Mouse (Mus musculus) midbrain, embryonic 10.5 days (tissue): Measurements from ENCODE around the gene Gm3625. TPM values are rescaled to one million over a fixed set of nuclear protein-coding genes. Genes with fewer than 3 reads are reported as not detected.

Experiments
- DNase-seq: peaks from one replicate; pipeline ENCODE4 v3.0.0-alpha.2; 2017; ENCODE audit warnings: low spot score
- H3K27ac ChIP-seq: fragments of 300-500 bp; sonication (generic); replicated peaks from 2 replicates; pipeline ENCODE4 v1.5.1; 2016; ENCODE audit warnings: mild to moderate bottlenecking
- H3K27me3 ChIP-seq: fragments of 300-500 bp; sonication (generic); 2 replicates; pipeline ENCODE4 v1.6.1; 2016; ENCODE audit warnings: low read depth, mild to moderate bottlenecking; ENCODE audit not compliant: poor library complexity, severe bottlenecking
- H3K36me3 ChIP-seq: fragments of 300-500 bp; sonication (generic); 2 replicates; pipeline ENCODE4 v1.6.1; 2016; ENCODE audit warnings: mild to moderate bottlenecking, moderate library complexity
- H3K4me1 ChIP-seq: fragments of 300-500 bp; sonication (generic); 2 replicates; pipeline ENCODE4 v1.6.1; 2016
- H3K4me3 ChIP-seq: fragments of 300-500 bp; sonication (generic); 2 replicates; pipeline ENCODE4 v1.5.1; 2016; ENCODE audit warnings: mild to moderate bottlenecking, moderate library complexity
- H3K9me3 ChIP-seq: fragments of 300-500 bp; sonication (generic); replicated peaks from 2 replicates; pipeline ENCODE4 v1.6.1; 2016; ENCODE audit warnings: mild to moderate bottlenecking
- WGBS: fragments of 180-500 bp; shearing (Covaris S2); methylation state at CpG from one replicate; pipeline ENCODE4 v1.1.7; 2016; 5-methylcytosine and 5-hydroxymethylcytosine counted together
- polyA plus RNA-seq: library from polyadenylated mRNA; unstranded; fragments of >200 nt; fragmentation: Nextera tagmentation; extraction: Ambion mirVana; gene quantifications from 2 replicates; pipeline ENCODE4 v1.2.1, GENCODE M21; 2016

The Gm3625 gene
- polyA plus RNA-seq, 1 experiment from 2014 or later: not detected

DNA sequence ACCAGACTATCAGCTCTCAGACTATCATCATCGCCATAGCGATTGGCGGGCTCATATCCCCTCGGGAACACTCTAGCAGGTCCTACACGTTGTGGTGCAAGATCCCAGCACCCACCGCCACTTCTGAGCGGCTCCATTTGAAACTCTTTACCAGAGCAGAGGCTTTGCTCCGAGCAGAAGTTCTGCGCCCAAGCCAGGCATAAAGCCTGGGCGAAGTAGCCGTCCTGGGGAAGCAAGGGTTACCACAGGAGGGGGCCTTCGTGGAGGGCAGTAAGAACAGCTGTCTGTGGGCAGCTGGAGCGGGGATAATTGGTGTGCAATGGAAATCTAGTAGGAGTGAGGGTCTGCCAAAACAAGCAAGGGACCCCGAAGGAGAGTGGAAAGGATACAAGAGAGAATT is 45.2 kb downstream of the Gm3625 start:
- Histone ChIP-seq H3K4me1 (0 out of 2 replicates have a peak, but pooled peaks cover 6% of the 10 kb centered on the region), H3K4me3 (no peak overlapping the region), H3K27me3 (no peaks in the 10 kb centered on the region), H3K36me3 (no peaks in the 10 kb centered on the region), H3K9me3 (no peaks in the 10 kb centered on the region), H3K27ac (no peak overlapping the region)
- WGBS: 74% methylated on average over 14 of the region's 14 CpGs
- no peak for DNase-seq

DNA sequence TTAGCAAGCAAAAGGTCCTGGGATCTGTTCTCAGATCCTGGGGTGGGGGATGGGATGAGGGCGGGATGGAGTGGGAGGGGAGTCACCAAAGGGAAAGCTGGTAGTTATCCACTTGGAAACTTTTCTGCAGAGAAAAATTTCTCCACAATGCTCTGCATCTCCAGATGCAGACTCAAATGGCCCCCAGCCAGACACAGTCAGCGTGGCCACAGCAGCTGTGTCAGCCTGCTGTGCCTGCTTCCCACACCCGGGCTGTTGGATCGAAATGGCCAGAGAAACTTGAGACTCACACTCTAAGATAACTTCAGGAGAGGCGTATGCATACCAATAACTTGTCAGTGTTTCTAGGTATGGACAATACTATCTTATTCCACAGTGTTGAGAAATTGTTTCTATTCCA is 46.2 kb downstream of the Gm3625 start:
- Histone ChIP-seq H3K4me1 (0 out of 2 replicates have a peak, but pooled peaks cover 6% of the 10 kb centered on the region), H3K27ac (no peak overlapping the region), H3K27me3 (no peaks in the 10 kb centered on the region), H3K9me3 (no peaks in the 10 kb centered on the region), H3K4me3 (no peak overlapping the region), H3K36me3 (no peaks in the 10 kb centered on the region)
- DNase-seq: no peak
- WGBS: 76% methylated on average over 5 of the region's 5 CpGs

DNA sequence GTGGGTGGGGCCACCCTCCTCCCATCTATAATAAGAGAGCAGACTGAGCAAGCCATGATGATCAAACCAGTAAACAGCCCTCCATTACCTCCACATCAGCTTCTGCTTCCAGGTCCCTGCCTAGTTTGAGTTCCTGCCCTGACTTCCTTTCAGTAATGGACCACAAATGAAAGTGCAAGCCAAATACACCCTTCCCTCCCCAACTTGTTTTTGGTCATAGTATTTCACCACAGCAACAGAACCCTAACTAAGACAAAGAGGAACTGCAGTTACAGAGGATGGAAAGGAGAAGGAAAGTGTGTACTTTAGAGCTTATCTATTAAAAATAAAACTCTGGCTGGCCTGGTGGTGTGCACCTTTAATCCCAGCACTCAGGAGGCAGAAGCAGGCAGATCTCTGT is 47.3 kb downstream of the Gm3625 start:
- Histone ChIP-seq H3K4me1 (0 out of 2 replicates have a peak, but pooled peaks cover 6% of the 10 kb centered on the region), H3K27me3 (no peaks in the 10 kb centered on the region), H3K27ac (no peak overlapping the region), H3K9me3 (no peaks in the 10 kb centered on the region), H3K4me3 (no peak overlapping the region), H3K36me3 (no peaks in the 10 kb centered on the region)
- DNase-seq: no peak

DNA sequence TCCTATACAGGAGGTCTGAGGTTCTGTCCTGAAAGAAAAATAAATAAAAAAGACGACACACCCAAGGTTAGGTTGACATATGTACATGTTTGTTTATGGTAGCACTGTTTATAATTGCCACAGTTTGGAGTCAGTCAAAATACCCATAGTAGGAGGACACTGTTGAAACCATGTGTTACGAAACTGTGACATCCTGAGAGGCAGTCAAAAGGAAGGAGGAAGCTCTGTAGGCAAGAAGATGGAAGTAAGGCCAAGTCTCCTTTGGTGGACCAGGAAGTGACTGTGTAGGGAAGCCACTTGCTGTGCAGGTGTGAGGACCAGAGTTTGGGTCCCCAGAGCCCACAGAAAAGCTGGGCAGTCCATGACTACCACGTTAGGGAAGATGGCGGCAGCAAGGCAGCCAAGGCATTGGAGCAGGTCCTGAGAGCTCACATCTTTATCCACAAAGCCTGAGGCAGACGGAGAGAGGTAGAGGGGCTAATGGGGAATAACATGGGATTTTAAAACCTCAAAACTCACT is 48.3 kb downstream of the Gm3625 start:
- 83% methylated on average over 5 of the region's 5 CpGs for WGBS
- Histone ChIP-seq H3K27me3 (no peaks in the 10 kb centered on the region), H3K27ac (no peak overlapping the region), H3K4me1 (0 out of 2 replicates have a peak, but pooled peaks cover 6% of the 10 kb centered on the region), H3K4me3 (no peak overlapping the region), H3K9me3 (no peaks in the 10 kb centered on the region), H3K36me3 (no peaks in the 10 kb centered on the region)
- no peak for DNase-seq

Other genes starting within 250 kb of the Gm3625 start
- gene Ncoa1, start 115.7 kb downstream of the Gm3625 start, polyA plus RNA-seq: 2.3 and 3.0 TPM in 2 replicates
- gene Itsn2, start 289 bp downstream of the Gm3625 start, polyA plus RNA-seq: 12.3 and 13.3 TPM in 2 replicates
- 0.20 and 0.35 TPM in 2 replicates for gene Fam228a, start 145.5 kb upstream of the Gm3625 start, polyA plus RNA-seq
- 2.8 and 3.4 TPM in 2 replicates for gene Pfn4, start 176.1 kb upstream of the Gm3625 start, polyA plus RNA-seq
- 2.6 and 3.3 TPM in 2 replicates for gene Fam228b, start 176.3 kb upstream of the Gm3625 start, polyA plus RNA-seq
- 319 and 337 TPM in 2 replicates for gene Sf3b6, start 224.6 kb upstream of the Gm3625 start, polyA plus RNA-seq
- gene Fkbp1b, start 248.7 kb upstream of the Gm3625 start, polyA plus RNA-seq: 4.3 and 8.1 TPM in 2 replicates